Mouse (Mus musculus) midbrain, embryonic 15.5 days (tissue): ENCODE results near the gene Mapk8. TPM values are rescaled to one million over a fixed set of nuclear protein-coding genes. Genes with fewer than 3 reads are reported as not detected.
A peak's percentile ranks its signal among the peaks of the same experiment; 100 is the strongest.

ENCODE experiments used
- ATAC-seq: fragments of 200-750 bp; cut with Nextera tagmentation; replicated peaks from 2 replicates; pipeline ENCODE4 v1.8.0; 2017; ENCODE audit warnings: moderate TSS enrichment
- H3K27ac ChIP-seq: fragments of 300-500 bp; sonication (generic); 2 replicates; pipeline ENCODE4 v1.5.1; 2015; ENCODE audit warnings: mild to moderate bottlenecking, inconsistent platforms
- H3K27me3 ChIP-seq: fragments of 300-500 bp; sonication (generic); replicated peaks from 2 replicates; pipeline ENCODE4 v1.6.1; 2015; ENCODE audit warnings: inconsistent platforms
- H3K36me3 ChIP-seq: fragments of 300-500 bp; sonication (generic); replicated peaks from 2 replicates; pipeline ENCODE4 v1.6.1; 2015; ENCODE audit warnings: inconsistent platforms
- H3K4me1 ChIP-seq: fragments of 300-500 bp; sonication (generic); 2 replicates; pipeline ENCODE4 v1.6.1; 2015; ENCODE audit warnings: inconsistent platforms
- H3K4me2 ChIP-seq: fragments of 300-500 bp; sonication (generic); 2 replicates; pipeline ENCODE4 v1.6.1; 2015; ENCODE audit warnings: inconsistent platforms, mild to moderate bottlenecking, moderate library complexity
- H3K4me3 ChIP-seq: fragments of 300-500 bp; sonication (generic); 2 replicates; pipeline ENCODE4 v1.5.1; 2015; ENCODE audit warnings: mild to moderate bottlenecking, inconsistent platforms
- H3K9ac ChIP-seq: fragments of 300-500 bp; sonication (generic); 2 replicates; pipeline ENCODE4 v1.6.1; 2015; ENCODE audit warnings: mild to moderate bottlenecking, inconsistent platforms
- H3K9me3 ChIP-seq: fragments of 300-500 bp; sonication (generic); 2 replicates; pipeline ENCODE4 v1.6.1; 2016; ENCODE audit warnings: inconsistent platforms
- WGBS: fragments of 180-500 bp; shearing (Covaris S2); methylation state at CpG from one replicate; pipeline ENCODE4 v1.1.7; 2015; ENCODE audit warnings: mixed read lengths; 5-methylcytosine and 5-hydroxymethylcytosine counted together
- polyA plus RNA-seq: library from polyadenylated mRNA; unstranded; fragments of >200 nt; fragmentation: Nextera tagmentation; extraction: Ambion mirVana; gene quantifications from 2 replicates; pipeline ENCODE4 v1.2.1, GENCODE M21; 2015

Mapk8 gene
- polyA plus RNA-seq, 1 experiment from 2014 or later: 36.2 TPM

GRCm38 (mm10) chr14:33378723-33379122, 68.2 kb downstream of the Mapk8 start:
- no peak overlapping the region for H3K27ac ChIP-seq
- H3K36me3 ChIP-seq: 0 out of 2 replicates have a peak, but pooled peaks cover 2% of the 10 kb centered on the region
- no peak overlapping the region for H3K4me3 ChIP-seq
- H3K4me2 ChIP-seq: no peak overlapping the region
- no peaks in the 10 kb centered on the region for H3K9me3 ChIP-seq
- H3K27me3 ChIP-seq: no peaks in the 10 kb centered on the region
- H3K9ac ChIP-seq: no peak overlapping the region
- 60% methylated on average over 5 of the region's 5 CpGs for WGBS
- ATAC-seq: no peak
- H3K4me1 ChIP-seq: no peaks in the 10 kb centered on the region

GRCm38 (mm10) chr14:33377211-33377610, 69.7 kb downstream of the Mapk8 start:
- WGBS: 94% methylated on average over 3 of the region's 3 CpGs
- no peak for ATAC-seq
- no peaks in the 10 kb centered on the region for H3K36me3 ChIP-seq
- H3K27me3 ChIP-seq: no peaks in the 10 kb centered on the region
- H3K27ac ChIP-seq: no peak overlapping the region
- H3K4me2 ChIP-seq: no peak overlapping the region
- no peak overlapping the region for H3K4me3 ChIP-seq
- no peak overlapping the region for H3K9ac ChIP-seq
- no peaks in the 10 kb centered on the region for H3K9me3 ChIP-seq
- H3K4me1 ChIP-seq: no peaks in the 10 kb centered on the region

GRCm38 (mm10) chr14:33374089-33374488, 72.9 kb downstream of the Mapk8 start:
- Histone ChIP-seq H3K27me3 (no peaks in the 10 kb centered on the region), H3K9ac (no peak overlapping the region), H3K36me3 (no peaks in the 10 kb centered on the region), H3K9me3 (no peaks in the 10 kb centered on the region), H3K4me2 (no peak overlapping the region), H3K27ac (no peak overlapping the region), H3K4me1 (peaks cover 5% of the 10 kb centered on the region), H3K4me3 (no peak overlapping the region)
- no peak for ATAC-seq
- 86% methylated on average over 1 of the region's 1 CpGs for WGBS

GRCm38 (mm10) chr14:33373271-33373670, 73.7 kb downstream of the Mapk8 start:
- Histone ChIP-seq H3K4me3 (no peak overlapping the region), H3K9ac (no peak overlapping the region), H3K4me1 (peaks cover 5% of the 10 kb centered on the region), H3K27ac (no peak overlapping the region), H3K36me3 (no peaks in the 10 kb centered on the region), H3K9me3 (no peaks in the 10 kb centered on the region), H3K4me2 (no peak overlapping the region), H3K27me3 (no peaks in the 10 kb centered on the region)
- WGBS: 77% methylated on average over 1 of the region's 1 CpGs
- no peak for ATAC-seq

- H3K4me2 ChIP-seq: no peak overlapping the region
- peaks cover 14% of the 10 kb centered on the region for H3K4me1 ChIP-seq
- H3K27me3 ChIP-seq: no peaks in the 10 kb centered on the region
- WGBS: 15% methylated on average over 3 of the region's 3 CpGs
- H3K36me3 ChIP-seq: no peaks in the 10 kb centered on the region
- H3K9me3 ChIP-seq: no peaks in the 10 kb centered on the region
- H3K9ac ChIP-seq: no peak overlapping the region
- H3K27ac ChIP-seq: no peak overlapping the region
- ATAC-seq: peak; percentile 53
- H3K4me3 ChIP-seq: no peak overlapping the region
Observed at GRCm38 (mm10) chr14:33371248-33371647, 75.7 kb downstream of the Mapk8 start.

- peak overlapping the region; percentile 6 for H3K4me2 ChIP-seq
- no peaks in the 10 kb centered on the region for H3K27me3 ChIP-seq
- H3K9ac ChIP-seq: no peak overlapping the region
- ATAC-seq: peak; percentile 16; the same call in 1 of the 2 replicates
- 14% methylated on average over 7 of the region's 7 CpGs for WGBS
- H3K27ac ChIP-seq: no peak overlapping the region
- no peaks in the 10 kb centered on the region for H3K9me3 ChIP-seq
- H3K4me1 ChIP-seq: peaks cover 14% of the 10 kb centered on the region
- no peak overlapping the region for H3K4me3 ChIP-seq
- H3K36me3 ChIP-seq: no peaks in the 10 kb centered on the region
Observed at GRCm38 (mm10) chr14:33370056-33370455, 76.9 kb downstream of the Mapk8 start.

- Histone ChIP-seq H3K36me3 (no peaks in the 10 kb centered on the region), H3K4me1 (peaks cover 14% of the 10 kb centered on the region), H3K4me2 (no peak overlapping the region), H3K9ac (no peak overlapping the region), H3K27ac (no peak overlapping the region), H3K9me3 (no peaks in the 10 kb centered on the region), H3K27me3 (no peaks in the 10 kb centered on the region), H3K4me3 (no peak overlapping the region)
- no peak for ATAC-seq
- WGBS: 87% methylated on average over 12 of the region's 12 CpGs
Observed at GRCm38 (mm10) chr14:33369375-33369774, 77.6 kb downstream of the Mapk8 start.

GRCm38 (mm10) chr14:33366891-33367777, 79.8 kb downstream of the Mapk8 start:
- H3K27ac ChIP-seq: no peak overlapping the region
- no peaks in the 10 kb centered on the region for H3K27me3 ChIP-seq
- 63% methylated on average over 30 of the region's 30 CpGs for WGBS
- H3K4me2 ChIP-seq: no peak overlapping the region
- no peak for ATAC-seq
- no peaks in the 10 kb centered on the region for H3K36me3 ChIP-seq
- no peaks in the 10 kb centered on the region for H3K9me3 ChIP-seq
- no peak overlapping the region for H3K9ac ChIP-seq
- peaks cover 20% of the 10 kb centered on the region for H3K4me1 ChIP-seq
- H3K4me3 ChIP-seq: no peak overlapping the region

GRCm38 (mm10) chr14:33364061-33364460, 82.9 kb downstream of the Mapk8 start:
- Histone ChIP-seq H3K9ac (no peak overlapping the region), H3K9me3 (no peaks in the 10 kb centered on the region), H3K36me3 (no peaks in the 10 kb centered on the region), H3K4me2 (no peak overlapping the region), H3K27ac (no peak overlapping the region), H3K27me3 (no peaks in the 10 kb centered on the region), H3K4me3 (no peak overlapping the region), H3K4me1 (peaks cover 15% of the 10 kb centered on the region)
- WGBS: 98% methylated on average over 2 of the region's 2 CpGs
- ATAC-seq: no peak

- no peak overlapping the region for H3K9ac ChIP-seq
- H3K4me2 ChIP-seq: no peak overlapping the region
- H3K9me3 ChIP-seq: no peaks in the 10 kb centered on the region
- H3K36me3 ChIP-seq: no peaks in the 10 kb centered on the region
- no peaks in the 10 kb centered on the region for H3K27me3 ChIP-seq
- H3K4me3 ChIP-seq: no peak overlapping the region
- no peak for ATAC-seq
- WGBS: 87% methylated on average over 5 of the region's 5 CpGs
- H3K27ac ChIP-seq: no peak overlapping the region
- peaks cover 15% of the 10 kb centered on the region for H3K4me1 ChIP-seq
Observed at GRCm38 (mm10) chr14:33363611-33364010, 83.3 kb downstream of the Mapk8 start.

- no peaks in the 10 kb centered on the region for H3K36me3 ChIP-seq
- no peaks in the 10 kb centered on the region for H3K27me3 ChIP-seq
- no peak overlapping the region for H3K4me3 ChIP-seq
- H3K4me1 ChIP-seq: peaks cover 15% of the 10 kb centered on the region
- no peaks in the 10 kb centered on the region for H3K9me3 ChIP-seq
- H3K4me2 ChIP-seq: no peak overlapping the region
- H3K27ac ChIP-seq: no peak overlapping the region
- ATAC-seq: no peak
- WGBS: 40% methylated on average over 10 of the region's 10 CpGs
- no peak overlapping the region for H3K9ac ChIP-seq
Observed at GRCm38 (mm10) chr14:33362807-33363206, 84.2 kb downstream of the Mapk8 start.

GRCm38 (mm10) chr14:33362122-33362521, 84.8 kb downstream of the Mapk8 start:
- no peak overlapping the region for H3K4me3 ChIP-seq
- 76% methylated on average over 14 of the region's 14 CpGs for WGBS
- H3K4me1 ChIP-seq: peaks cover 9% of the 10 kb centered on the region
- no peak overlapping the region for H3K4me2 ChIP-seq
- H3K9ac ChIP-seq: no peak overlapping the region
- H3K36me3 ChIP-seq: no peaks in the 10 kb centered on the region
- no peak overlapping the region for H3K27ac ChIP-seq
- ATAC-seq: no peak
- H3K9me3 ChIP-seq: no peaks in the 10 kb centered on the region
- H3K27me3 ChIP-seq: no peaks in the 10 kb centered on the region

- H3K4me3 ChIP-seq: no peak overlapping the region
- H3K9me3 ChIP-seq: no peaks in the 10 kb centered on the region
- WGBS: 70% methylated on average over 3 of the region's 4 CpGs
- H3K9ac ChIP-seq: no peak overlapping the region
- ATAC-seq: no peak
- H3K27ac ChIP-seq: no peak overlapping the region
- no peak overlapping the region for H3K4me2 ChIP-seq
- H3K36me3 ChIP-seq: no peaks in the 10 kb centered on the region
- H3K27me3 ChIP-seq: no peaks in the 10 kb centered on the region
- peaks cover 6% of the 10 kb centered on the region for H3K4me1 ChIP-seq
Observed at GRCm38 (mm10) chr14:33361546-33361945, 85.4 kb downstream of the Mapk8 start.
